1 mouse cellular context compared by ENCODE assay signal in the genomic region with DNA sequence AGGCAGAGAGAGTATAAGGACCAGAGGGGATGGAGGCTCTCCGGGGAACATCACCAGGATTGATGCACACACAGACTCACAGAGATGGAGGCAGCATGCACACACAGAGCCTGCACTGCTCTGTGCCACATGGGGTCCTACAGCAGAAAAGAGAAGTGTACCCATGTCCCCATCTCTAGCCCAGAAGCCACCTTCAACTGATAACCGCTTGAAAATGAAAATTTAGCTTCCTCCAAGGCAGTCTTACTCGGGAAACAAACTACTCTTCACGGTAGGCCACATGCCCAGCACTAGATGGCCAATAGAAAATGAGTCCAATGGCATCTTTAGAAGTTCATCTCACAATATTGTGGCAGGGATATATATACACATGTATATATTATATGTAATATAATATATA.
TF ChIP-seq lines count a peak whose summit lies in the region.

No protein-coding gene starts in this region.

TF ChIP-seq in MEL, 35 proteins besides CTCF, POLR2A, EP300 and RAD21 (continued from another document):
- TF ChIP-seq HCFC1 (IDR thresholded peaks at IDR 0.05; ENCODE audit: low read depth, low read length), result no peak
- TF ChIP-seq NRF1 (IDR thresholded peaks at IDR 0.05; ENCODE audit: insufficient read depth, low read depth, low read length, poor library complexity, severe bottlenecking), result no peak
- TF ChIP-seq ZKSCAN1 (IDR thresholded peaks at IDR 0.05; ENCODE audit: low read depth, low read length), result no peak
- TF ChIP-seq MYC (IDR thresholded peaks at IDR 0.05; ENCODE audit: low read depth, low read length), result peak; percentile 79
- no peak for TF ChIP-seq ZC3H11A (IDR thresholded peaks at IDR 0.05; ENCODE audit: low read depth, low read length)
- TF ChIP-seq JUND (IDR thresholded peaks at IDR 0.05; ENCODE audit: low read depth, low read length), result 0 out of 2 replicates have a peak, but pooled peaks have one; percentile 45
- TF ChIP-seq NELFE (IDR thresholded peaks at IDR 0.05; ENCODE audit: low read depth, low read length), result peak; percentile 14; the same call in 1 of the 2 replicates
- TF ChIP-seq GATA1 (IDR thresholded peaks at IDR 0.05; ENCODE audit: low read depth, low read length), result peak; percentile 50
- no peak for TF ChIP-seq UBTF (IDR thresholded peaks at IDR 0.05; ENCODE audit: borderline replicate concordance, insufficient read depth, low read depth, low read length)
- no peak; the same call in 1 of the 2 replicates for TF ChIP-seq RCOR1 (IDR thresholded peaks at IDR 0.05; ENCODE audit: low read depth, low read length)
- peak; percentile 40; the same call in 1 of the 2 replicates for TF ChIP-seq USF1 (IDR thresholded peaks at IDR 0.05; ENCODE audit: low read depth, low read length)
- peak; percentile 82 for TF ChIP-seq MXI1 (IDR thresholded peaks at IDR 0.05; ENCODE audit: low read depth, low read length)
- 0 out of 2 replicates have a peak, but pooled peaks have one; percentile 20 for TF ChIP-seq ELF1 (IDR thresholded peaks at IDR 0.05; ENCODE audit: low read depth, low read length)
- no peak for TF ChIP-seq CHD2 (IDR thresholded peaks at IDR 0.05; ENCODE audit: low read length)
- no peak for TF ChIP-seq TAL1 (IDR thresholded peaks at IDR 0.05; ENCODE audit: low read length)
- no peak for TF ChIP-seq POLR2AphosphoS5 (IDR thresholded peaks at IDR 0.05; ENCODE audit: borderline replicate concordance, low read depth, low read length)
- no peak for TF ChIP-seq BHLHE40 (IDR thresholded peaks at IDR 0.05; ENCODE audit: borderline replicate concordance, low read depth, low read length)
